Mouse (Mus musculus): ENCODE results near the gene Wfdc21.

DNA sequence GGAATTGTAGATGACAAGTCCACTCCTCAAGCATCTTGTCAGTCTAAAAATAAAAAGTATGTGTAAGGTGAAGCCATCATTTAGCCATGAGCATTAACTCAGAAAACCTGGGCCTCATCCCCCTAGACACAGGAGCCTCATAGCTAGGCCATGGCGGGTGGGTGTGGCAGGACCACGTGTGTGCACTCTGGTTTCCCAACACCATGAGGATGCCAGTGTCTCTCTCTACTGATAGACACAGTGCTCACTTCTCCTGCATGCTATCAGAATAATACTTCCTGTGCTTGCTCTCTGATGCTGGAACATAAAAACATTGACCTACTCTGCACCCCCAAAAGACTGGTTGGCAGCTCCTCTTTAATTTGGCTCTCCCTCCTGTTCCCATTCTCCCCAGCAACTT, 10.9 kb upstream of the Wfdc21 start:
- TF ChIP-seq POLR2A (IDR thresholded peaks at IDR 0.05; ENCODE audit: borderline replicate concordance, extremely low read depth, insufficient read depth, insufficient read length, poor library complexity, severe bottlenecking) (no peak), CTCF (IDR thresholded peaks at IDR 0.05; ENCODE audit: borderline replicate concordance, extremely low read depth, insufficient read depth, insufficient read length) (no peak)

Measured in brain, embryonic 14.5 days (tissue).